Mouse (Mus musculus): Measurements from ENCODE around the gene Zfp810. TPM values are rescaled to one million over a fixed set of nuclear protein-coding genes. Genes with fewer than 3 reads are reported as not detected.

The Zfp810 gene
- 13.6 and 15.2 TPM in 2 replicates for polyA plus RNA-seq (2015; fragmentation: Nextera tagmentation; extraction: Ambion mirVana)

- Histone ChIP-seq H3K4me2 (ENCODE audit: low read depth, low read length) (peak within 1 kb of the TSS; percentile 90), H3K27ac (ENCODE audit: low read length) (peak within 1 kb of the TSS; percentile 70), H3K27me3 (ENCODE audit: control insufficient read depth, insufficient read depth, low read length) (no peaks in the 10 kb centered on the region), H3K36me3 (ENCODE audit: control insufficient read depth, insufficient read depth, low read length) (peaks cover 22% of the 10 kb centered on the region), H3K9me3 (replicated peaks; ENCODE audit: control insufficient read depth, low read length) (peaks cover 12% of the 10 kb centered on the region; the same call in 1 of the 2 replicates), H3K9ac (ENCODE audit: low read length) (peak within 1 kb of the TSS; percentile 92), H3K4me3 (replicated peaks; ENCODE audit: low read length) (peak within 1 kb of the TSS; percentile 79), H3K4me1 (ENCODE audit: control insufficient read depth, insufficient read depth, low read length) (peaks cover 8% of the 10 kb centered on the region)
- under 1% methylated on average over 56 of the region's 56 CpGs for WGBS
- peak; percentile 99 for ATAC-seq (ENCODE audit: insufficient read depth, low FRiP score)
These were observed at the start of gene Zfp810 for GRCm38 (mm10) chr9:22307156-22307919. Gene Zfp810, minus strand, starts transcription at chr9:22307648.

- Histone ChIP-seq H3K4me1 (ENCODE audit: control insufficient read depth, insufficient read depth, low read length) (no peaks in the 10 kb centered on the region), H3K27me3 (ENCODE audit: control insufficient read depth, insufficient read depth, low read length) (no peaks in the 10 kb centered on the region), H3K4me3 (replicated peaks; ENCODE audit: low read length) (no peak overlapping the region), H3K4me2 (ENCODE audit: low read depth, low read length) (no peak overlapping the region), H3K9ac (ENCODE audit: low read length) (no peak overlapping the region), H3K36me3 (ENCODE audit: control insufficient read depth, insufficient read depth, low read length) (peaks cover 17% of the 10 kb centered on the region), H3K9me3 (replicated peaks; ENCODE audit: control insufficient read depth, low read length) (no peaks in the 10 kb centered on the region), H3K27ac (ENCODE audit: low read length) (no peak overlapping the region)
- WGBS = 91% methylated on average over 3 of the region's 3 CpGs
- ATAC-seq (ENCODE audit: insufficient read depth, low FRiP score) = no peak
These were observed 48.5 kb upstream of the Zfp810 start for GRCm38 (mm10) chr9:22355919-22356318.

GRCm38 (mm10) chr9:22353901-22354300 lies 46.5 kb upstream of the Zfp810 start:
- WGBS = 81% methylated on average over 5 of the region's 5 CpGs
- no peak for ATAC-seq (ENCODE audit: insufficient read depth, low FRiP score)

DNA sequence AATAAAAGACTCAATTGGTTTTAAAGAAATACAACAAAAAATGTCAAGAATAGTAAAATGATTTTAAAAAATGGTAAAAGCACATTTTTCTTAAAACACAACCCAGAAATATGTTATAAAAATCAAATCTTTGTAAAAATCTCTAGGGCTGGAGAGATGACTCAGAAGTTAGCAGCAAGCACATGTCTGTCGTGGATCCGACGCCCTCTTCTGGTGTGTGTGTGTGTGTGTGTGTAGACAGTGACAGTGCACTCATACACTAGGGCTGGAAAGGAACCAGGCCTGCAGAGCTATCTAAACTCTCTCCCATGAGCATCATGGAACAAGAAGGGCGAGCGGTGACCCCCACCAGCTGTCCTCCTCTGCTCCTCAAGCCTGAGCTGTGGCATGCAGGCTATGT lies 46.0 kb upstream of the Zfp810 start:
- H3K36me3 ChIP-seq (ENCODE audit: control insufficient read depth, insufficient read depth, low read length) = peaks cover 7% of the 10 kb centered on the region
- H3K4me1 ChIP-seq (ENCODE audit: control insufficient read depth, insufficient read depth, low read length) = no peaks in the 10 kb centered on the region
- H3K9me3 ChIP-seq (replicated peaks; ENCODE audit: control insufficient read depth, low read length) = no peaks in the 10 kb centered on the region
- no peak overlapping the region for H3K4me3 ChIP-seq (replicated peaks; ENCODE audit: low read length)
- no peak overlapping the region for H3K9ac ChIP-seq (ENCODE audit: low read length)
- H3K4me2 ChIP-seq (ENCODE audit: low read depth, low read length) = no peak overlapping the region
- H3K27ac ChIP-seq (ENCODE audit: low read length) = no peak overlapping the region
- 92% methylated on average over 5 of the region's 5 CpGs for WGBS
- no peaks in the 10 kb centered on the region for H3K27me3 ChIP-seq (ENCODE audit: control insufficient read depth, insufficient read depth, low read length)
- ATAC-seq (ENCODE audit: insufficient read depth, low FRiP score) = no peak

More at GRCm38 (mm10) chr9:22353901-22354300, 46.5 kb upstream of the Zfp810 start:
- H3K36me3 ChIP-seq (ENCODE audit: control insufficient read depth, insufficient read depth, low read length) = peaks cover 8% of the 10 kb centered on the region
- H3K4me1 ChIP-seq (ENCODE audit: control insufficient read depth, insufficient read depth, low read length) = no peaks in the 10 kb centered on the region
- no peaks in the 10 kb centered on the region for H3K27me3 ChIP-seq (ENCODE audit: control insufficient read depth, insufficient read depth, low read length)
- no peak overlapping the region for H3K27ac ChIP-seq (ENCODE audit: low read length)
- no peak overlapping the region for H3K4me3 ChIP-seq (replicated peaks; ENCODE audit: low read length)
- H3K4me2 ChIP-seq (ENCODE audit: low read depth, low read length) = no peak overlapping the region
- no peak overlapping the region for H3K9ac ChIP-seq (ENCODE audit: low read length)
- H3K9me3 ChIP-seq (replicated peaks; ENCODE audit: control insufficient read depth, low read length) = no peaks in the 10 kb centered on the region

GRCm38 (mm10) chr9:22340331-22340730 lies 32.9 kb upstream of the Zfp810 start:
- Histone ChIP-seq H3K4me1 (ENCODE audit: control insufficient read depth, insufficient read depth, low read length) (no peaks in the 10 kb centered on the region), H3K36me3 (ENCODE audit: control insufficient read depth, insufficient read depth, low read length) (peaks cover 28% of the 10 kb centered on the region), H3K4me3 (replicated peaks; ENCODE audit: low read length) (no peak overlapping the region), H3K4me2 (ENCODE audit: low read depth, low read length) (no peak overlapping the region), H3K9ac (ENCODE audit: low read length) (no peak overlapping the region), H3K9me3 (replicated peaks; ENCODE audit: control insufficient read depth, low read length) (no peaks in the 10 kb centered on the region), H3K27ac (ENCODE audit: low read length) (no peak overlapping the region), H3K27me3 (ENCODE audit: control insufficient read depth, insufficient read depth, low read length) (no peaks in the 10 kb centered on the region)
- WGBS = 70% methylated on average over 1 of the region's 1 CpGs
- no peak for ATAC-seq (ENCODE audit: insufficient read depth, low FRiP score)

DNA sequence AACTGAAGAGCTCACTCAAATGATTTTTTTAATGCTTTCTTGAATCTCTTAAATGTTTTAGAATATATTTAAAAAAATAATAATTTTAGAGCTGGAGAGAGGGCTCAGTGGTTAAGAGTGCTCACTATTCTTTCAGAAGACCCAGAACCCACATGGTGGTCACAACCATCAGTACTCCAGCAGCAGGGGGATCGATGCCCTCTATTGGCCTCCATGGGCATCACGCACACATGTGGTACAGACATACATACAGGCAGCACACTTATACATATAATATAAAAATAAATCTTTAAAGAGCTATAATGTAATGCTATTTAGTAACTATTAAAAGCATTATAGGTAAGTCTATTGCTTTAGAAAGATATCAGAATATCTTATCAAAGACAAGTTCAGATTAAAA lies 29.8 kb upstream of the Zfp810 start:
- WGBS = 97% methylated on average over 2 of the region's 2 CpGs
- no peaks in the 10 kb centered on the region for H3K4me1 ChIP-seq (ENCODE audit: control insufficient read depth, insufficient read depth, low read length)
- peaks cover 39% of the 10 kb centered on the region for H3K36me3 ChIP-seq (ENCODE audit: control insufficient read depth, insufficient read depth, low read length)
- no peak overlapping the region for H3K4me3 ChIP-seq (replicated peaks; ENCODE audit: low read length)
- no peak overlapping the region for H3K27ac ChIP-seq (ENCODE audit: low read length)
- ATAC-seq (ENCODE audit: insufficient read depth, low FRiP score) = no peak
- no peaks in the 10 kb centered on the region for H3K9me3 ChIP-seq (replicated peaks; ENCODE audit: control insufficient read depth, low read length)
- no peak overlapping the region for H3K9ac ChIP-seq (ENCODE audit: low read length)
- H3K27me3 ChIP-seq (ENCODE audit: control insufficient read depth, insufficient read depth, low read length) = no peaks in the 10 kb centered on the region
- no peak overlapping the region for H3K4me2 ChIP-seq (ENCODE audit: low read depth, low read length)

DNA sequence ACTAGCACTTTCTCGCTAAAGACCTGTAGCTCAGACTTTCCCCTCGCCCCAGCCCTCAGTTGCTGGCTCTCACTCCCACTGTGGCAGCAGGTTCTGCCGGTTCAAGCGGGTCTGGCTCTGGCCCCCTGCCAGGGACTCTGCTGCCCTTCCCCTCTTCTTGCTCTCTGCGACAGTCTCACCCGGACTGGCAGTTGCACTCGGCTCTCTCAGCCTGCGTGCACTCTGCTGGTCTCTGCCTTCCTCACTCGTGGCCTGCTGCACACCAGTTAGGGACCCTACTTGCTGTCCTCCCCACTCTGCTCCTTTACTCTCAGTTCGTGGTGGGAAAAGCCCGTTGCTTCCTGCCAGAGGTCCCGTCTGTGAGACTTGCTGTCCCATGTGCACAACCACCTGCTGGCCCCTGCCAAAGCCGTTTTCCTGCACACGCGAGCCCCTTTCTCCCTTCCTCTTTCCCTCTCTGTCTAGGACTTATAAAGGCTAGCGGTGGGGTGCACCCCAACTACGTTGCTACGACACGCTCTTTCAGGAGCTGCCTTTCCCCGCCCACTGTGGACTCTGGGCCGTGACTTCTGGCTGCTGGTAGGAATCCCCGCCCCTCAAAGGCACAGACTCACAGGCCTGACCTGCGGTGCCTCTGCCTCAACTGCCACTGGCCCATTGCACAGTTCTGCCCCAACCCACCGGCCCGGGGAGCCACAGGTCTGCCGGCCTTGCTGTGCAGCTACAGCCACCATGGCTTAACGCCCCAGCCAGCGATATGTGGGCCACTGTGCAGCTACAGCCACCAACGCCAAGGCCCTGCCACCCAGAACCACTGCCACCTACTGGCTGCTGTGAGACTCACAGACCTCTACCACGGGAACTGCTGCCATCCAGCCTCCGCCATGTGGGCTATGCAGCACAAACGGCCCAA lies 20.3 kb upstream of the Zfp810 start:
- no peaks in the 10 kb centered on the region for H3K36me3 ChIP-seq (ENCODE audit: control insufficient read depth, insufficient read depth, low read length)
- H3K4me3 ChIP-seq (replicated peaks; ENCODE audit: low read length) = peak overlapping the region; percentile 60
- under 1% methylated on average over 32 of the region's 32 CpGs for WGBS
- no peaks in the 10 kb centered on the region for H3K27me3 ChIP-seq (ENCODE audit: control insufficient read depth, insufficient read depth, low read length)
- H3K4me2 ChIP-seq (ENCODE audit: low read depth, low read length) = peak overlapping the region; percentile 92
- H3K9ac ChIP-seq (ENCODE audit: low read length) = peak overlapping the region; percentile 76
- peak; percentile 94 for ATAC-seq (ENCODE audit: insufficient read depth, low FRiP score)
- no peaks in the 10 kb centered on the region for H3K9me3 ChIP-seq (replicated peaks; ENCODE audit: control insufficient read depth, low read length)
- peak overlapping the region; percentile 95 for H3K27ac ChIP-seq (ENCODE audit: low read length)
- H3K4me1 ChIP-seq (ENCODE audit: control insufficient read depth, insufficient read depth, low read length) = peaks cover 8% of the 10 kb centered on the region; the same call in 1 of the 2 replicates

- no peak for ATAC-seq (ENCODE audit: insufficient read depth, low FRiP score)
- Histone ChIP-seq H3K27me3 (ENCODE audit: control insufficient read depth, insufficient read depth, low read length) (no peaks in the 10 kb centered on the region), H3K36me3 (ENCODE audit: control insufficient read depth, insufficient read depth, low read length) (no peaks in the 10 kb centered on the region), H3K4me1 (ENCODE audit: control insufficient read depth, insufficient read depth, low read length) (peaks cover 8% of the 10 kb centered on the region; the same call in 1 of the 2 replicates), H3K27ac (ENCODE audit: low read length) (peak overlapping the region; percentile 95), H3K4me3 (replicated peaks; ENCODE audit: low read length) (peak overlapping the region; percentile 60), H3K4me2 (ENCODE audit: low read depth, low read length) (peak overlapping the region; percentile 92), H3K9me3 (replicated peaks; ENCODE audit: control insufficient read depth, low read length) (no peaks in the 10 kb centered on the region), H3K9ac (ENCODE audit: low read length) (peak overlapping the region; percentile 76)
- 20% methylated on average over 9 of the region's 9 CpGs for WGBS
These were observed 19.6 kb upstream of the Zfp810 start for GRCm38 (mm10) chr9:22327099-22327474.

DNA sequence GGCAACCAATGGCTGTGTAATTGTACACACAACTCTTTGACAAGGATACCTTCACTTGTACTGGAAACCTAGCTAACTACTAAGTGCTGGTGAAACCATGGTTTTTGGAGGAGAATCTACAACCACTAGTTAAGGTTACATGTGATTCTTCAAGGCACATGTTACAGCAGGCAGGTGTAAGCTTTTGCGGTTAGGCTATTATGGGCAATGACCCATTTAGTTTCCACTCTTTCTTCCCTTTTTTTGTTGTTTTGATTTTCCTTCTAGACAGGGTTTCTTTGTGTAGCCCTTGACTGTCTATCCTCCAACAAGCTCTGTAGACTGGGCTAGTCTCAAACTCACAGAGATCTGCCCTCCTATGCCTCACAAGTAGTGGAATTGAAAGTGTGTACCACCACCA lies 17.1 kb upstream of the Zfp810 start:
- no peak for ATAC-seq (ENCODE audit: insufficient read depth, low FRiP score)
- H3K36me3 ChIP-seq (ENCODE audit: control insufficient read depth, insufficient read depth, low read length) = no peaks in the 10 kb centered on the region
- WGBS = 97% methylated on average over 1 of the region's 1 CpGs
- no peak overlapping the region for H3K4me3 ChIP-seq (replicated peaks; ENCODE audit: low read length)
- H3K9me3 ChIP-seq (replicated peaks; ENCODE audit: control insufficient read depth, low read length) = no peaks in the 10 kb centered on the region
- no peak overlapping the region for H3K27ac ChIP-seq (ENCODE audit: low read length)
- no peak overlapping the region for H3K4me2 ChIP-seq (ENCODE audit: low read depth, low read length)
- no peaks in the 10 kb centered on the region for H3K27me3 ChIP-seq (ENCODE audit: control insufficient read depth, insufficient read depth, low read length)
- peaks cover 8% of the 10 kb centered on the region; the same call in 1 of the 2 replicates for H3K4me1 ChIP-seq (ENCODE audit: control insufficient read depth, insufficient read depth, low read length)
- H3K9ac ChIP-seq (ENCODE audit: low read length) = no peak overlapping the region
